ENCODE assay signal across 1 mouse cellular context in genomic region chr2:26634629-26635488, GRCm38 (mm10).
TF ChIP-seq lines count a peak whose summit lies in the region.

No protein-coding gene starts in this region.

TF ChIP-seq in MEL, 35 proteins besides CTCF, POLR2A, EP300 and RAD21 (continued from another document):
- TF ChIP-seq ETS1 (IDR thresholded peaks at IDR 0.05; ENCODE audit: low read depth, low read length) (no peak), KAT2A (conservative IDR thresholded peaks at IDR 0.05; ENCODE audit: low read depth, low read length) (no peak), MYC (IDR thresholded peaks at IDR 0.05; ENCODE audit: low read depth, low read length) (0 out of 2 replicates have a peak, but pooled peaks have one; percentile 40), E2F4 (IDR thresholded peaks at IDR 0.05; ENCODE audit: borderline replicate concordance, low read depth, low read length) (no peak), SIN3A (IDR thresholded peaks at IDR 0.05; ENCODE audit: low read length) (no peak), ZKSCAN1 (IDR thresholded peaks at IDR 0.05; ENCODE audit: low read depth, low read length) (no peak), CHD1 (IDR thresholded peaks at IDR 0.05; ENCODE audit: low read depth, low read length) (no peak), TBP (IDR thresholded peaks at IDR 0.05; ENCODE audit: low read depth, low read length) (no peak), MAX (IDR thresholded peaks at IDR 0.05; ENCODE audit: low read length) (no peak), ZMIZ1 (IDR thresholded peaks at IDR 0.05; ENCODE audit: low read depth, low read length) (peak; percentile 81), USF2 (IDR thresholded peaks at IDR 0.05; ENCODE audit: borderline replicate concordance in 1 of 2, insufficient read depth in 1 of 2, low read depth in 1 of 2, low read length in 2 of 2) (no peak), POLR2AphosphoS2 (IDR thresholded peaks at IDR 0.05; ENCODE audit: low read length) (peak; percentile 76), ELF1 (IDR thresholded peaks at IDR 0.05; ENCODE audit: low read depth, low read length) (no peak), GABPA (IDR thresholded peaks at IDR 0.05; ENCODE audit: low read depth, low read length) (no peak), BHLHE40 (IDR thresholded peaks at IDR 0.05; ENCODE audit: borderline replicate concordance, low read depth, low read length) (no peak; the same call in 1 of the 2 replicates), HCFC1 (IDR thresholded peaks at IDR 0.05; ENCODE audit: low read depth, low read length) (no peak), MYB (IDR thresholded peaks at IDR 0.05; ENCODE audit: low read depth, low read length) (no peak), MAZ (IDR thresholded peaks at IDR 0.05; ENCODE audit: low read depth, low read length) (no peak), TCF12 (IDR thresholded peaks at IDR 0.05; ENCODE audit: low read depth, low read length) (no peak), RCOR1 (IDR thresholded peaks at IDR 0.05; ENCODE audit: low read depth, low read length) (no peak), MXI1 (IDR thresholded peaks at IDR 0.05; ENCODE audit: low read depth, low read length) (no peak), POLR2AphosphoS5 (IDR thresholded peaks at IDR 0.05; ENCODE audit: borderline replicate concordance, low read depth, low read length) (peak; percentile 49), NRF1 (IDR thresholded peaks at IDR 0.05; ENCODE audit: insufficient read depth, low read depth, low read length, poor library complexity, severe bottlenecking) (no peak), UBTF (IDR thresholded peaks at IDR 0.05; ENCODE audit: borderline replicate concordance, insufficient read depth, low read depth, low read length) (no peak), NELFE (IDR thresholded peaks at IDR 0.05; ENCODE audit: low read depth, low read length) (peak; percentile 47), ZC3H11A (IDR thresholded peaks at IDR 0.05; ENCODE audit: low read depth, low read length) (no peak), GATA1 (IDR thresholded peaks at IDR 0.05; ENCODE audit: low read depth, low read length) (no peak)
